Mouse (Mus musculus): ENCODE measurements at regions not wholly inside any gene's neighbourhood (a gene's known extent, or its start where the extent isn't known, plus 50 kb on each side); places are given as distances from the start of the nearest gene placed in this dataset.
"Not testable (repeated sequence)": the region's sequence is repeated elsewhere in the genome, so short reads cannot be mapped to it uniquely, and the experiment has no call there.

GRCm38 (mm10) chrX:103129347-103129746 lies 57.1 kb downstream of the Nap1l2 start:
- not testable (repeated sequence) for H3K27me3 ChIP-seq; H3K27ac ChIP-seq (replicated peaks); ATAC-seq (ENCODE audit: low read depth); H3K9ac ChIP-seq; H3K36me3 ChIP-seq; H3K4me3 ChIP-seq; H3K4me1 ChIP-seq (replicated peaks); H3K9me3 ChIP-seq; H3K4me2 ChIP-seq
- 73% methylated on average over 21 of the region's 21 CpGs for WGBS

GRCm38 (mm10) chrX:103109181-103109580 lies 77.3 kb downstream of the Nap1l2 start:
- ATAC-seq (ENCODE audit: low read depth), result 0 out of 2 replicates have a peak, but pooled peaks have one; percentile 32
- WGBS, result 16% methylated on average over 1 of the region's 1 CpGs
- Histone ChIP-seq H3K4me3 (no peak overlapping the region), H3K27me3 (peaks cover 13% of the 10 kb centered on the region; the same call in 1 of the 2 replicates), H3K27ac (replicated peaks) (no peak overlapping the region), H3K36me3 (no peaks in the 10 kb centered on the region), H3K9ac (no peak overlapping the region), H3K4me2 (no peak overlapping the region), H3K9me3 (no peaks in the 10 kb centered on the region), H3K4me1 (replicated peaks) (no peaks in the 10 kb centered on the region)

GRCm38 (mm10) chrX:103067730-103068621 lies 118.5 kb downstream of the Nap1l2 start:
- no CpG with 5 or more reads among the region's 50 CpGs for WGBS
- peak; percentile 88 for ATAC-seq (ENCODE audit: low read depth)
- not testable (repeated sequence) for H3K9me3 ChIP-seq; H3K27ac ChIP-seq (replicated peaks); H3K4me1 ChIP-seq (replicated peaks); H3K27me3 ChIP-seq; H3K9ac ChIP-seq; H3K4me3 ChIP-seq; H3K36me3 ChIP-seq; H3K4me2 ChIP-seq

GRCm38 (mm10) chrX:103067107-103067506 lies 119.3 kb downstream of the Nap1l2 start:
- not testable (repeated sequence) for H3K27ac ChIP-seq (replicated peaks); H3K36me3 ChIP-seq; H3K9ac ChIP-seq; H3K4me2 ChIP-seq; H3K9me3 ChIP-seq; H3K27me3 ChIP-seq; H3K4me1 ChIP-seq (replicated peaks); H3K4me3 ChIP-seq
- WGBS, result no CpG with 5 or more reads among the region's 45 CpGs
- peak; percentile 25; the same call in 1 of the 2 replicates for ATAC-seq (ENCODE audit: low read depth)

- Histone ChIP-seq H3K4me1 (replicated peaks) (peaks cover 5% of the 10 kb centered on the region; the same call in 1 of the 2 replicates), H3K9ac (no peak overlapping the region), H3K27me3 (peaks cover 9% of the 10 kb centered on the region), H3K9me3 (no peaks in the 10 kb centered on the region), H3K36me3 (no peaks in the 10 kb centered on the region), H3K4me2 (peak overlapping the region; percentile 46), H3K4me3 (peak overlapping the region; percentile 27), H3K27ac (replicated peaks) (peak overlapping the region; percentile 47; the same call in 1 of the 2 replicates)
- ATAC-seq (ENCODE audit: low read depth), result peak; percentile 75
- WGBS, result 15% methylated on average over 22 of the region's 22 CpGs
Observed at GRCm38 (mm10) chrX:103026256-103027028, 98.3 kb downstream of the 1700018G05Rik start.

DNA sequence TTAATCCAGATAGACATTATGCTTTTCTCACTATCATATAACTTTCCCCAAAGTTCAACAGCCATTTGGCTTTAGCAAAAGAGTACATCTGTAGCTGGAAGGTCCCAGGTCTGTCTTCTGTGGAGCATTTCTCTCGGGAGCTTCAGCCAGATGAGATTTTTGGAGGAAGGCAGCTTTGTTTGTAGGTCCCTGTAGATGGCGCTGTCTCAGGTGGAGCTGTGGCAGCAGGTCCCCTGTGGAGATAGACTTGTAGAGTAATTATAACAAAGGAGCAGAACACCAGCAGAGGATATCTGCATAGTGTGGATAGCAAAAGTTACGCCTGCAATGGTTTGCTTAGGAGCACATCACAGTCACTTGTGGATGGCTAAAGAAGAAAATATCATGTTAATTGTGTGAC lies 97.3 kb downstream of the 1700018G05Rik start:
- not testable (repeated sequence) for H3K9ac ChIP-seq; H3K9me3 ChIP-seq; ATAC-seq (ENCODE audit: low read depth); H3K36me3 ChIP-seq; H3K27ac ChIP-seq (replicated peaks); H3K4me3 ChIP-seq; H3K4me1 ChIP-seq (replicated peaks)
- Histone ChIP-seq H3K4me2 (peak overlapping the region; percentile 46), H3K27me3 (peaks cover 11% of the 10 kb centered on the region)
- WGBS, result 19% methylated on average over 3 of the region's 3 CpGs

GRCm38 (mm10) chrX:103013425-103014057 lies 85.4 kb downstream of the 1700018G05Rik start:
- not testable (repeated sequence) for H3K9me3 ChIP-seq; H3K27ac ChIP-seq (replicated peaks); H3K9ac ChIP-seq; H3K4me2 ChIP-seq; H3K4me1 ChIP-seq (replicated peaks); H3K27me3 ChIP-seq; H3K36me3 ChIP-seq; H3K4me3 ChIP-seq
- no CpG with 5 or more reads among the region's 61 CpGs for WGBS
- peak; percentile 17 for ATAC-seq (ENCODE audit: low read depth)

DNA sequence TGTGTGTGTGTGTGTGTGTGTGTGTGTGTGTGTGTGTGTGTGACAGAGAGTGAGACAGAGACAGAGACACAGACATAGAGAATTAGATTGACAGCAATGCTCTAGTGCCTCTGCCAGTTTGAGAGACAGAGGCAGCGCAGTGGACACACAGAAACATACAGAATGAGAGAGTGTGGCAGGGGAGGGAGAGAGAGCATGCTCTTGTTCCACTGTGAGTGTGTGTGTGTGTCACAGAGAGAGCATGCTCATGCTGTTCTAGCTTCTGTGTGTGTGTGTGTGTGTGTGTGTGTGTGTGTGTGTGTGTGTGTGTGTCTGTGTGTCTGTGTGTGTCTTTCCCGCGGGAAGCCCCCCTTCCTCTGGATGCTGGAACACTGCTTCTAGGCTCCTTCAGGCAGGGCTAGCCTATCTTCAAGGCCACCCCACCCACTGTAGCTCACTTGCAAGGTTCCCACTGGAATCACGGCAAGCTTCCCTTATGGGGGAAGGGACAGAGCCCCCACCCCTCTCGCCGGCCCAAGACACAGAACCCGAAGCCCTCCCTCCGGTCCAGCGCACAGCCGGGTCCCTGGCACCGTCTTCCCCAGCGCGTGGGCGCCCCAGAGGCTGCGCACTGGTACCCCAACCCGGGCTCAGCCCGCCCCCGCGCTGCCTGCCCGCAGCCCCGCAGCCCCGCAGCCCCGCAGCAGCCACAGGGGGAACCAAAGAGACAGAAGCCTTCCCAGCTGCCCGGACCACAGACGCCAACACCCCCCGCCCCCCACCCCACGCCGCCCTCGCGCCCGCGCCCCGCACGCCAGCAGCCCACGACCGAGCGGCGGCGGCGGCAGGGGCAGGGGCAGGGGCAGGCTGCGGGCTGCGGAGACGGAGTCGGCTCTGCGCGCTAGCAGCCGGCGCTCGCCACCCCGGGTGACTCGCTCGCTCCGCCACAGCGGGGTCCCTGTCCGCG lies 84.4 kb downstream of the 1700018G05Rik start:
- H3K4me2 ChIP-seq; H3K27me3 ChIP-seq; H3K36me3 ChIP-seq; H3K9ac ChIP-seq; H3K4me1 ChIP-seq (replicated peaks); H3K9me3 ChIP-seq; H3K27ac ChIP-seq (replicated peaks); H3K4me3 ChIP-seq: not testable (repeated sequence)
- no CpG with 5 or more reads among the region's 56 CpGs for WGBS
- ATAC-seq (ENCODE audit: low read depth), result peak; percentile 87

DNA sequence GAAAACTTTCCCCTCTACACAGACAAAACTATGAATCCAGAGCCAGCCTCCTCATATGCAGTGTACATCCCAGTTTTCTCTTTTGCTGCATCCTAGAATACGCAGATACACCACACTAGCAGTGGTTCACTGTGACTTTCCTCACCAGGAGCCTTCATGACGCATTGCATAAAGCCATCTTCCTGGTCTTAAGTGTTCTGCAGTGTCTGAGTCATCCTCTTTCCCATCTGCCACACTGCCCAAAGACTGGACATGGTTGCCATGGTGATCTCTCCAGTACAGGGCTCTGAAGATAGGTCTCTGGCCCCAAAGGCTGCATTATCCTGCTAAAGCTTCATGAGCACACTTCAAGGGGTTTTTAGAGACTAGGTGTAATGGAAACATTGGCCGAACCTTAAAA lies 65.8 kb downstream of the 1700018G05Rik start:
- H3K36me3 ChIP-seq; H3K27ac ChIP-seq (replicated peaks); H3K9ac ChIP-seq; H3K9me3 ChIP-seq; H3K4me3 ChIP-seq; ATAC-seq (ENCODE audit: low read depth); H3K27me3 ChIP-seq; H3K4me2 ChIP-seq; H3K4me1 ChIP-seq (replicated peaks): not testable (repeated sequence)
- 88% methylated on average over 1 of the region's 3 CpGs for WGBS
